Mouse (Mus musculus): ENCODE measurements at regions not wholly inside any gene's neighbourhood (a gene's known extent, or its start where the extent isn't known, plus 50 kb on each side); places are given as distances from the start of the nearest gene placed in this dataset.

- DNase-seq: no peak
These were observed 54.1 kb upstream of the 1700012A03Rik start for GRCm38 (mm10) chr6:31995977-31996376.

- DNase-seq: no peak
These were observed 54.8 kb upstream of the 1700012A03Rik start for GRCm38 (mm10) chr6:31995249-31995648.

- DNase-seq: no peak
These were observed 64.3 kb upstream of the 1700012A03Rik start for GRCm38 (mm10) chr6:31985698-31986097.

DNA sequence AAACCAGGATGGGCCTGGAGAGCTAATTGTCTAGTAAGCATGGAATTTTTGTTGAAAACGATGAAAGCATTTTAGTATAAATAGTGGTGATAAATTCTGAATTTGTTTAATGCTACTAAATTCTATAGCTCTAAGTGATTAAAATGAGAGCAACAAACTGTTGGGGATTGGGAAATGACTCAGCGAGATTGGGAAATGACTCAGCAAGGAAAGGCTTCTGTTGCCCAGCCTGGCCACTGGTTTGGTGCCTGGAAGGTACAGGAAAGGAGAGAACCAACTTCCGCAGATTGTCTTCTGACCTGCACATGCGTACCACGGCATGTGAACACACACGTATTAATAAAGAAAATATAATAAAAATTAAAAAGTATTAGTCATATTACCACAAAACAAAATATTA, 73.3 kb upstream of the 1700012A03Rik start:
- no peak for DNase-seq

DNA sequence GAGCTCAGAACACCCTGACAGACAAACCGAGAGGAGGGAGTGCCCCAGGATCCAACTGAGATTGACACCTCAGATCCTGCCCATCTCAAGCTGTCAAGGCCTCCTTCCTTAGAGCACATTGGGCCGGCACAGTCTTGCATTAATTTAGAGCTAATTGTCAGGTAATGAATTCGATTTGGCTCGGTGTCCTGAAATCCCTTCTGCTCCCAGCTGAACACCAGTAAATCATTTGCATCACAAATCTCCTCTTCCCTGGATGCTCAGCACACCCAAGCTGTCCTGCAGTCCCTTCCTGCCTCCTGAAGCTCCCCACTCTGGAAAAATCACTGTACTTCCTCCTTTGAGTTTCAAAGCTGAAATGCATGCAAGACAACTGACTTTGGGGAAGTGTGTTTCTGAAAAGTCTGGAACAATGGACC, 102.0 kb upstream of the 1700012A03Rik start:
- no peak for DNase-seq

DNA sequence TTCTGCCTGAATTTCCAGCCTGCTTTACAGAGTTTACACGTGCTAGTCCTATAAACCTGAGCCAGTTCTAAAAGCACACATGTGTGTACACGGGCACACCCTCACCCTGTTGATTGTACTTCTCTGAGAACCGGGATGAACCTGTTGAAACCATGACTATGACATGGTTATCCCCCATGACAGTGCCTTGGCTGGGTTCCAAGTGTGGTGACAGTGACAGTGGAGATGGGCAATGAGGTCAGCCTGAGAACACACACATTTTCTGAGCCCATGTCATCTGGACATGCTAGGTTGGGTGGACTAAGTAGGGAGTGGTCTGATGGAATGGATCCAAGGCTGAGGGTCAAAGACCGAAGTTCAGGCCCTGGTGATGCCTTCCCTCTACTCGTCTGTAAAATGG, 103.5 kb upstream of the 1700012A03Rik start:
- DNase-seq: no peak

DNA sequence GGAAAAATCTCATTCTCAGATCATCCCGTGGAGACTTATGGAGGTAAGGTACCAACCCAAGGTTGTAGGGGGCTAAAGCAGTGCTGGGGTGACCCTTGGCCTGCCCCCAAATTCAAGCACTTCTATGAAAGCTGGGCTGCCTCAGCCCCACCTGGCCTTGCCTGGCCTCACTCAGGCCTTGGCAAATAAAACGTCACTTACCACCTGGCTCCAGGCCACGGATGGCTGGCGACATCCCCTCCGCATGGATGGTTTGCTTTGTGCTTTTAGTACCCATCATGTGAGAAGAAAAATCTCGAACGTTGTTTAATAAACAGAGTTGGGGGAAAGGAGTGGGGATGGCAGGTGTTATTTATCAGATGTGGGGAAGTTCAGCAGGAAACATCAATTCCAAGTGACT, 104.7 kb upstream of the 1700012A03Rik start:
- no peak for DNase-seq

DNA sequence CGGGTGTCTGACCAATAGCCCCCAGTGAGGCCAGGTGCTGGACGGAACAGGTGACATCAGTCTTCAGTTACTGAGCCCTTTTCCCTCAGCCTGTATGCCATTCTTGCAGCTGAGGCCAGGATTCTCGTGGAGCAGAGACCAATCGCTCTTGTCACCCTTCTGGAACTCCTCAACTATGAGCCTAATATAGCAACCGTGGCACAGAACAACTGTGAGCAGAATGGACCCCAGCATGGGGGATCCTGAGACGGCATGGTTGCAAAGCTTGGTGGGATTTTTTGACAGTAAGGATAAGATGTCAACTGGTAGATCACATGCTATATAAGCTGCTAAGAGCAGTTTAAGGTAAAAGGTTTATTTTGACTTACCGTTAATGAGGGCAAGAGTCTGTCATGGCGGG, 105.5 kb upstream of the 1700012A03Rik start:
- DNase-seq: no peak

GRCm38 (mm10) chr6:31942696-31943095, 107.3 kb upstream of the 1700012A03Rik start:
- DNase-seq: no peak

DNA sequence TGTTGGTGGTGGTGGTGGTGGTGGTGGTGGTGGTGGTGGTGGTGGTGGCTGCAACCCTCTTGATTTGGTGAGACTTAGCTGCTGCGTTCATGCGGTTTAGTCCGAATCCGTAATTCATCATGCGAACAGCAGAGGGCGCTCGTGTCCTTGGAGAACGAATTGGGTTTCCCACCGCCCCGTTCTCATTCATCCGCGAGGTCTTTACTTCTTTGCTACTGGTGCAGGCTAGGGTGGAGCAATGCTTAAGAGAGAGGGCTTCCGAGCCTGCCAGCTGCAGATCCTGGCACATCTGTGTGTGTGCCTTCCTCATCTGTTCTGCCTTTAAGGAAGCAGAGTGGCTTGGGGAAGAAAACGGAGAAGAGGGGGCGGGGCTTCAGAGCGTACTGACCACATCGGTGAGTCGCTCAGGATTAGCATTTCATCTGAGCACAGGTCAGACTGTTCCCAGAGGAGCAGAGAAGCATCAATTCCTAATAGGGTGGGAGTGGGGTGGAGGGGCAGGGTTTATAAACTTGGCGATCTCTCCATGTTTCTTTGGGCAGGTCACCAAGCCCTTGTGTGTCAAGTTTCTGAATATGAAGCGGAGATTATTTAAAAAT, 111.7 kb upstream of the 1700012A03Rik start:
- peak; percentile 23 for DNase-seq

DNA sequence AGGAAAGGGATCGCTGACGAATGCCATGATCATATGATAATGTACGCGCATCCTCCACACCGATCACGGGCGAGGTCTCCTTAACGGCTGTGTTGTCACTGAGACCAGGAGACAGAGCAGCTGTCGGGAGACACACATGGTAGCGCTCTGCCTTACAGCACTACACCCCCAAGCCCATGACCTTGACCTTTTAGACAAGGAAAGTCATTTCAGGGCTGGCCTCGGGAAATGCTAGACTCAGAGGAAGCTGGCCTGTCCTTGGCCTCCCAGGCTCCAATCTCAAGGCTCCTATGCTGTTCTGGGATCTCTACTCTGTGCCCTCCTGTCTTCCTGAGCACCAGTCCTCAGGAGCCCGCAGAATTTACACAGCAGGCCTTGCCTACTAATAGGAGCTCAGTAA, 112.9 kb upstream of the 1700012A03Rik start:
- no peak for DNase-seq

DNA sequence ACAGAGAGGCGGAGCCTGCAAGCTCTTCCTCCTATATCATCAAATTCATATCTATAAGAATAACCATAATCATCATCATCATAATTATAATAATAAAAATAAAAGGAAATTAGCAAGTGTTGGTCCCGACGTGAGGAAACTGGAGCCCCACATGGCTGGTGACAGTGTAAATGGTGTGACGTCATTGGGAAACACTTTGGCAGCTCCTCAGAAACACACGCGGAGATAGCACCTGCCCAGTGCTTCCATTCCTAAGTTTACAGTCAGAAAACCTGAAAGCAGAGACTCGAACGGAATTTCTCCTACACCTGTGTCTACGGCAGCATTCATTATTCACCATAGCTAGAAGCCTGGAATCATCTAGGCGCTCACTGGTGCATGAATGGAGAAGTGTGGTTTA, 115.2 kb upstream of the 1700012A03Rik start:
- no peak for DNase-seq

DNA sequence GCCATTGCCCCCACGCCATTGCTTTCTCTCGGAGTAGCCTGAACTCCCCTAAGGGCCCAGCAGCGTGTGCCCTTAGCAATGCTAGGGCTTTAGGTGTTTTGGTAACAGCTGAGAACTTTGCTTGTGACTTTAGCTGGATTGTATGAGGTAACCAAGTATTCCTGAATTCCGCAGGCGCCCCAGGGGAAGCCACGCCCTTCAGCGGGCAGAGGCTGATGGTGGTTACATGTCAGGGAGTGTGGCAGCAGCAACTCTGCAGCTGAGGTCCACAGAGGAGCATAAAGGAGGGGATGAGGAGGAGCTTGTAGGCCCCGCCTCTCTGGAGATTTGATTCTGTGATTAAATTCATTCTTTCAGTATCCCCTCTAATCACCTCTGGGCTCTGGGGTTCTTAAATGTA, 116.1 kb upstream of the 1700012A03Rik start:
- DNase-seq: no peak

DNA sequence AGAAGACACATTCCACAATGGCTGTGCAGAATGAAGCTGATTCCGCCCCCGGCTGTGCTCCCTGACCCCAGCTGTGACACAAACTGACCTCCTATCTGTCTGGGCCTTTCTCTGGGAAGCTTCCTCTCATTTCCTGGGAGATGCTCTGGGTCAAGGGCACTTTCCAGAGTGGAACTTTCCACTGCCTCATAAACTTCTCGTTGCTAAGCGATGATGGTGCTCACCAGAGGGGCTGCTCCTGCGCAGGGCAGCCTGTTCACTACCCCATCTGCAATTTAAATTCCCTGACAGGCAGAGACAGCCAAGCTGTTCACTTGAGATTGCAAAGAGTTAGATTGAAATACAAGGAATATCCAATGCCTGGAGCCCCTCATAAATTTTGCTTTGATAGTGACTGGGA, 116.7 kb upstream of the 1700012A03Rik start:
- DNase-seq: no peak

- DNase-seq: no peak
These were observed 118.9 kb upstream of the 1700012A03Rik start for GRCm38 (mm10) chr6:31931116-31931515.

- DNase-seq: no peak
These were observed 120.9 kb upstream of the 1700012A03Rik start for GRCm38 (mm10) chr6:31929165-31929564.

DNA sequence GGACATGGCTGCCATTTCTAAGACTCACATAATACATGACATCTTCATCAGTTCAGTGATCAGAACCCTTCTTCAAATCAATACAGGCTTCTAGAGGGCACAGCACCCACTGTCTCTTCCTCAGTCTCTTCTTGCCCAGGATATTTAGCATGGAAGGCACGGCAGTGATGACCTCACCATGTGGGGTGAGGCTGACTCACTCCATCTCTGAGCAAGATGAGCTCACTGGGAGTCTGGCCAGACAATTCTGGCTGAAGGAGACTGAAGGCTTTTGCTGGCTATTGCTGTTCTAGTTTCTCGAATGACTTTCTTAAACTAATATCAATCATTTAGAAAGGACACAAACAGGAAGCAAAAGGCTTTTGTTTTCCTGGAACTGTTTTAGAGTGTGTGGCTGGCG, 122.9 kb upstream of the 1700012A03Rik start:
- DNase-seq: peak; percentile 42

DNA sequence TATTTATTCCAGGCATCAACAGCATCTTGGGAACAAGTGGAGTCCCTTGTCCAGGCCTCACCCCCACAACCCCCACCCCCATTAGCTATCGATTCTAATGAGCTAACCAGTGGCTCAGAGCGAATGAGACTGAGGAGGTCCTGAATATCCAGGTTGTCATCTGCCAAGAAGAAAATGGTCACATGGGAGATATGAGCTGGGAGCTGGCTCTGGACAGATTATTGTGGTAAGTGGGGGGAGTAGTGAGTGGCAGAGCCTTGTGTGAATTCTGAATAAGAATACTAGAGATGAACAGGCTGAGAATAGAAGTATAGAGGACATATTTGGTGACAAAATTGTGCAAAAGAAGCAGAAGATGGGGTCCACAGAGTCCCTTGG, 125.4 kb upstream of the 1700012A03Rik start:
- no peak for DNase-seq

DNA sequence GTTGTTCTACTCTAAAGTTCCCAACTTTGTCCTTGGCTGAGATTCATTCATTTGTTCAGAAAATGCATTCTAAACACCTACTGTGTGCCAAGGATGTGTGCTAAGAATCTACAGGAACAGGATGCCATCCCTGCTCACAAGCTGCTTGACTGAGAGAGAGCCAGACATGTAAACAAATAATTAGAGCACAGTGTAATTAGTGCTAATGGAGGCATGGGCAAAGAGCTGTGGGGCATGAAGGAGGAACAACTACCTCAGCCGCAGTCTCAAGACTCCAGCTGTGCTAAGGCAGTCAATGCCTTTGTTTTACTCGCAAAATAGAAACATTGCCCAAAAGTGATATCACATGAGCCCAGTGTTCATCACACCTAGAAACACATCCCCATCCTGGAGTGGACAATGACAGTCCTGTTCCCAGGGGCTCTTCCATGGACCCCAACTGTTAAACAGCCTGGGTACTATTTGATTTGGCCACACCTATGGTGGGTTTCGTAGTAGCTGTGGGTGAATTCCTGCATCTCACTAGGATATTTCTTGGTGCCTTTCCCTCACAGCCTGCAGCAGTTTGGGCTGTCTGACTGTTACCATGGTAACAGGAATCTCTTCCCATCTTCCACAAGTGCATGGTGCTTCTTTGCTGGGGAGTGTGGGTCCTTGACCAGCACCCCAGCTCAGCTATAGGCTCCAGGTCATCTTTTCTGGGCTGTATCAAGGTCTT, 125.9 kb upstream of the 1700012A03Rik start:
- no peak for DNase-seq

DNA sequence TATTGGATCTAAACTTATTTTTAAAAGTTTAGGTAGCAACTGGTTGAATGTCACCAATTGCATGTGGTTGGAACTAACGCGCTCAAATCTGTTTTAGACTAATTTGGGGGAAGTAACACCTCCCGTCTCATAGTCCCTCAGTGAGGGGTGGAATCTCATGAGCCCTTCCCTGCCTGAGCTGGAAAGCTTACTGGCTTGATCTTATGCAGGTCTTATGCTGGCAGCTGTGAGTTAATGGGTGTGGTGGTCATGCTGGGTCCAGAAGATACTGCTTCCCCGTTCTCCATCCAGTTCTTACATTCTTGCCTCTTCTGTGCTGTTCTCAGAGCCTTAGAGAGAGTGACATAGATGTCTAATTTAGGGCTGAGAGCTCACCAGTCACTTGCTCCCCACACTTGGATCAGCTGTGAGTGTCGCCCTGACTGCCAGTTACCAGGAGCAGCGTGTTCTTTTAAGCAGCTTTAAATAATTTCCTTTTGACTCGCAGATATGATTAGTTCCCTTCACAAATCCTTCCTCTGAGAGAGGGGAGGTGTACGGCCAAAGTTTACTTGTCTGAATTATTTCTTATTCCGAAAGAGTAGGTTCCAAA, 128.4 kb upstream of the 1700012A03Rik start:
- no peak for DNase-seq

- no peak for DNase-seq
These were observed 132.5 kb upstream of the 1700012A03Rik start for GRCm38 (mm10) chr6:31917411-31918131.

DNA sequence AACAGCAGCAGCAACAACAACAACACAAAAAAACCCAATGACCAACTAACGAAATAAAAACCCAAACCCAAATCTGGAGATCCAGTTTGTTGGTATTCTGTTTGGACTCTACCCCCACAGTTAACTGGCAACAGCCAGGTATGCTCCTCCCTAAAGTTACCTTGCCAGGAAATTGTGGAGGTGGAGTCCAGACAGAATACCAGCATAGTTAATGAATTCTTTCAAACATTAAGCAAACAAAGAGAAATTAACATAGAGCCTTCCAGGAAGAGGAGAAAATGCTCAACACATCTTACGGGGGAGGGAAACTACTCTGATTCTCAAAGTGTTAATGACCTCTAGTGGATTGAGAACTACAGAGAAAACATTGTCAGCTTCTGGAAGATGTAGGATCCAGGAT, 148.3 kb upstream of the 1700012A03Rik start:
- no peak for DNase-seq

- DNase-seq: no peak
These were observed 151.0 kb upstream of the 1700012A03Rik start for GRCm38 (mm10) chr6:31899055-31899454.

Data from gastrocnemius, postnatal 25 days (tissue).